Mouse (Mus musculus): ENCODE data around the gene Cebpzos. TPM values are rescaled to one million over a fixed set of nuclear protein-coding genes. Genes with fewer than 3 reads are reported as not detected.

Gene Cebpzos
- polyA plus RNA-seq, 2 experiments = 34.3 to 104 TPM

- Histone ChIP-seq H3K27me3 (ENCODE audit: control insufficient read depth, insufficient read depth, low read length) (no peaks in the 10 kb centered on the region), H3K36me3 (ENCODE audit: control insufficient read depth, insufficient read depth, low read length) (peaks cover 81% of the 10 kb centered on the region), H3K9me3 (ENCODE audit: control insufficient read depth, low read length) (no peaks in the 10 kb centered on the region), H3K4me1 (ENCODE audit: control insufficient read depth, insufficient read depth, low read length) (no peaks in the 10 kb centered on the region), H3K9ac (ENCODE audit: low read depth, low read length, severe bottlenecking) (no peak overlapping the region), H3K4me3 (replicated peaks; ENCODE audit: low read length) (no peak overlapping the region), H3K4me2 (replicated peaks; ENCODE audit: low read depth, low read length, severe bottlenecking) (no peak overlapping the region), H3K27ac (replicated peaks; ENCODE audit: low read depth, low read length) (no peak overlapping the region)
- 83% methylated on average over 8 of the region's 8 CpGs for WGBS
- ATAC-seq (ENCODE audit: low FRiP score, low read depth) (no peak), DNase-seq (ENCODE audit: low spot score) (peak; percentile 11)
- TF ChIP-seq POLR2A (IDR thresholded peaks at IDR 0.05; ENCODE audit: borderline replicate concordance, extremely low read depth, insufficient read depth, insufficient read length) = no peak
Observed at GRCm38 (mm10) chr17:78953240-78953639, 36.9 kb downstream of the Cebpzos start.

GRCm38 (mm10) chr17:78959473-78959872 is 43.2 kb downstream of the Cebpzos start:
- no peak overlapping the region for H3K27ac ChIP-seq (replicated peaks; ENCODE audit: low read depth, low read length)
- peaks cover 86% of the 10 kb centered on the region for H3K36me3 ChIP-seq (ENCODE audit: control insufficient read depth, insufficient read depth, low read length)
- no peak overlapping the region for H3K4me3 ChIP-seq (replicated peaks; ENCODE audit: low read length)
- 70% methylated on average over 6 of the region's 6 CpGs for WGBS
- DNase-seq (ENCODE audit: low spot score) (no peak), ATAC-seq (ENCODE audit: low FRiP score, low read depth) (no peak)
- TF ChIP-seq POLR2A (IDR thresholded peaks at IDR 0.05; ENCODE audit: borderline replicate concordance, extremely low read depth, insufficient read depth, insufficient read length) = no peak
- H3K9ac ChIP-seq (ENCODE audit: low read depth, low read length, severe bottlenecking) = no peak overlapping the region
- no peaks in the 10 kb centered on the region for H3K4me1 ChIP-seq (ENCODE audit: control insufficient read depth, insufficient read depth, low read length)
- no peak overlapping the region for H3K4me2 ChIP-seq (replicated peaks; ENCODE audit: low read depth, low read length, severe bottlenecking)
- H3K9me3 ChIP-seq (ENCODE audit: control insufficient read depth, low read length) = no peaks in the 10 kb centered on the region
- H3K27me3 ChIP-seq (ENCODE audit: control insufficient read depth, insufficient read depth, low read length) = no peaks in the 10 kb centered on the region

DNA sequence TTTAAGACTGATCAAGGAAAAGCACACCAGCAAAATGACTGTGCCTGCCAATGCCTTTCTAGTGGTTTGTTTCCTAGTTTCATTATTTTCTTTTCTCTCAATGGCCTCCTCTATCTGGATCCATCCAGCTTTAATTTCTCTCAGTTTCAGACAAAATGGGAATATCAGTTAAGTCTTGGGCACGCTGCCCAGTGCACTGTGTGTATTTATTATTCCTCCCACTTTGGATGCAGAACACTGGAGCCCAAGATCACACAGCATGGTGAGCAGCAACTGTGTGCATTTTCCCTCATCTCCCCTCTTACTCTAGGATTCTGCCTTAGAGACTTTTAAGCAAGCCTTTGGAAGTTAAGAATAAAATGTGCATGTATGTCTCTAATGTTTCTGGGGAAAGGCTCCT is 48.1 kb downstream of the Cebpzos start:
- H3K27ac ChIP-seq (replicated peaks; ENCODE audit: low read depth, low read length) = no peak overlapping the region
- no peaks in the 10 kb centered on the region for H3K9me3 ChIP-seq (ENCODE audit: control insufficient read depth, low read length)
- no peak overlapping the region for H3K9ac ChIP-seq (ENCODE audit: low read depth, low read length, severe bottlenecking)
- H3K4me2 ChIP-seq (replicated peaks; ENCODE audit: low read depth, low read length, severe bottlenecking) = no peak overlapping the region
- no peaks in the 10 kb centered on the region for H3K4me1 ChIP-seq (ENCODE audit: control insufficient read depth, insufficient read depth, low read length)
- no peaks in the 10 kb centered on the region for H3K27me3 ChIP-seq (ENCODE audit: control insufficient read depth, insufficient read depth, low read length)
- 98% methylated on average over 1 of the region's 1 CpGs for WGBS
- TF ChIP-seq POLR2A (IDR thresholded peaks at IDR 0.05; ENCODE audit: borderline replicate concordance, extremely low read depth, insufficient read depth, insufficient read length) = no peak
- DNase-seq (ENCODE audit: low spot score) = no peak
- H3K4me3 ChIP-seq (replicated peaks; ENCODE audit: low read length) = no peak overlapping the region
- no peak for ATAC-seq (ENCODE audit: low FRiP score, low read depth)
- H3K36me3 ChIP-seq (ENCODE audit: control insufficient read depth, insufficient read depth, low read length) = peaks cover 76% of the 10 kb centered on the region

- peaks cover 72% of the 10 kb centered on the region for H3K36me3 ChIP-seq (ENCODE audit: control insufficient read depth, insufficient read depth, low read length)
- 96% methylated on average over 11 of the region's 11 CpGs for WGBS
- no peak overlapping the region for H3K4me3 ChIP-seq (replicated peaks; ENCODE audit: low read length)
Observed at GRCm38 (mm10) chr17:78966092-78966883, 50.0 kb downstream of the Cebpzos start.

DNA sequence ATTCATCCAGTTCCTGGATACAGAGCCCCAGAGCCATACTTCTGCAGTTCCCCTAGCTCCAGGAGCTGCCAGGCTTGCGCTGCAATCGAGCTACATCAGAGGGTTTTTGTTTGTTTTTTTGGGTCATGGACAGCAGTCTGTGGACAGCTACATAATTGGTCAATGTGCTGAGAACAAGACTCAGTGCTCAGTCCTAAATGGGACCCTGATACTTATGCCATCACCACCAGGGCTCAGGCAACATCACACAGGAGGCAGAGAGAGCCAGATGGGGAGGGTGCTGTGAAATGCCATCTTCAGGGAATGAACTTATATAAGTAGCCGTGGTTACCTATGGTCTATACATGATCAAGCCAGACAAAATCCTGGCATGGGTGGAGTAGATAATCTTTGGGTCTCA is 52.2 kb downstream of the Cebpzos start:
- Histone ChIP-seq H3K36me3 (ENCODE audit: control insufficient read depth, insufficient read depth, low read length) (peaks cover 63% of the 10 kb centered on the region), H3K4me1 (ENCODE audit: control insufficient read depth, insufficient read depth, low read length) (no peaks in the 10 kb centered on the region), H3K27ac (replicated peaks; ENCODE audit: low read depth, low read length) (no peak overlapping the region), H3K9me3 (ENCODE audit: control insufficient read depth, low read length) (no peaks in the 10 kb centered on the region), H3K27me3 (ENCODE audit: control insufficient read depth, insufficient read depth, low read length) (no peaks in the 10 kb centered on the region), H3K4me3 (replicated peaks; ENCODE audit: low read length) (no peak overlapping the region), H3K4me2 (replicated peaks; ENCODE audit: low read depth, low read length, severe bottlenecking) (no peak overlapping the region), H3K9ac (ENCODE audit: low read depth, low read length, severe bottlenecking) (no peak overlapping the region)
- DNase-seq (ENCODE audit: low spot score) = no peak
- TF ChIP-seq POLR2A (IDR thresholded peaks at IDR 0.05; ENCODE audit: borderline replicate concordance, extremely low read depth, insufficient read depth, insufficient read length) = no peak
- ATAC-seq (ENCODE audit: low FRiP score, low read depth) = no peak
- 88% methylated on average over 3 of the region's 3 CpGs for WGBS

More at GRCm38 (mm10) chr17:78966092-78966883, 50.0 kb downstream of the Cebpzos start:
- H3K4me2 ChIP-seq (replicated peaks; ENCODE audit: low read depth, low read length, severe bottlenecking) = no peak overlapping the region
- H3K27ac ChIP-seq (replicated peaks; ENCODE audit: low read depth, low read length) = no peak overlapping the region
- ATAC-seq (ENCODE audit: low FRiP score, low read depth) (no peak), DNase-seq (ENCODE audit: low spot score) (no peak)
- no peaks in the 10 kb centered on the region for H3K27me3 ChIP-seq (ENCODE audit: control insufficient read depth, insufficient read depth, low read length)
- no peak overlapping the region for H3K9ac ChIP-seq (ENCODE audit: low read depth, low read length, severe bottlenecking)
- H3K9me3 ChIP-seq (ENCODE audit: control insufficient read depth, low read length) = no peaks in the 10 kb centered on the region
- no peaks in the 10 kb centered on the region for H3K4me1 ChIP-seq (ENCODE audit: control insufficient read depth, insufficient read depth, low read length)
- no peak for TF ChIP-seq POLR2A (IDR thresholded peaks at IDR 0.05; ENCODE audit: borderline replicate concordance, extremely low read depth, insufficient read depth, insufficient read length)

Other genes with a start within 250 kb of the Cebpzos start
- 8.5 TPM in 2 replicates for gene Strn, start 179.3 kb upstream of the Cebpzos start, polyA plus RNA-seq (2012; rRNA removed)
- gene Strn, start 179.3 kb upstream of the Cebpzos start, polyA plus RNA-seq (2014; fragmentation: Nextera tagmentation; extraction: Ambion mirVana) = 7.1 and 7.2 TPM in 2 replicates
- 21.9 and 24.5 TPM in 2 replicates for gene Heatr5b, start 81.1 kb upstream of the Cebpzos start, polyA plus RNA-seq (2012; rRNA removed)
- 11.5 and 15.6 TPM in 2 replicates for gene Heatr5b, start 81.1 kb upstream of the Cebpzos start, polyA plus RNA-seq (2014; fragmentation: Nextera tagmentation; extraction: Ambion mirVana)
- gene Gpatch11, start 80.9 kb upstream of the Cebpzos start, polyA plus RNA-seq (2012; rRNA removed) = 14.4 and 26.0 TPM in 2 replicates
- 42.5 and 52.4 TPM in 2 replicates for gene Gpatch11, start 80.9 kb upstream of the Cebpzos start, polyA plus RNA-seq (2014; fragmentation: Nextera tagmentation; extraction: Ambion mirVana)
- gene Eif2ak2, start 33.9 kb upstream of the Cebpzos start, polyA plus RNA-seq (2012; rRNA removed) = 4.9 and 7.4 TPM in 2 replicates
- 8.7 and 9.0 TPM in 2 replicates for gene Eif2ak2, start 33.9 kb upstream of the Cebpzos start, polyA plus RNA-seq (2014; fragmentation: Nextera tagmentation; extraction: Ambion mirVana)
- gene Sult6b1, start 9.5 kb upstream of the Cebpzos start, polyA plus RNA-seq (2012; rRNA removed) = 0.11 TPM in 1 of 2 replicates, not detected in the other
- 0.11 and 0.15 TPM in 2 replicates for gene Sult6b1, start 9.5 kb upstream of the Cebpzos start, polyA plus RNA-seq (2014; fragmentation: Nextera tagmentation; extraction: Ambion mirVana)
- gene Cebpz, start 20.6 kb downstream of the Cebpzos start, polyA plus RNA-seq (2012; rRNA removed) = 18.6 and 24.3 TPM in 2 replicates
- 56.5 and 59.5 TPM in 2 replicates for gene Cebpz, start 20.6 kb downstream of the Cebpzos start, polyA plus RNA-seq (2014; fragmentation: Nextera tagmentation; extraction: Ambion mirVana)
- 18.3 and 27.8 TPM in 2 replicates for gene Ndufaf7, start 20.6 kb downstream of the Cebpzos start, polyA plus RNA-seq (2012; rRNA removed)
- 49.7 and 53.2 TPM in 2 replicates for gene Ndufaf7, start 20.6 kb downstream of the Cebpzos start, polyA plus RNA-seq (2014; fragmentation: Nextera tagmentation; extraction: Ambion mirVana)
- gene Prkd3, start 104.3 kb downstream of the Cebpzos start, polyA plus RNA-seq (2012; rRNA removed) = 35.5 and 38.5 TPM in 2 replicates
- 43.2 and 48.2 TPM in 2 replicates for gene Prkd3, start 104.3 kb downstream of the Cebpzos start, polyA plus RNA-seq (2014; fragmentation: Nextera tagmentation; extraction: Ambion mirVana)
- gene Qpct, start 135.4 kb downstream of the Cebpzos start, polyA plus RNA-seq (2012; rRNA removed) = 5.1 and 5.9 TPM in 2 replicates
- gene Qpct, start 135.4 kb downstream of the Cebpzos start, polyA plus RNA-seq (2014; fragmentation: Nextera tagmentation; extraction: Ambion mirVana) = 8.6 and 8.8 TPM in 2 replicates